In the genomic region with DNA sequence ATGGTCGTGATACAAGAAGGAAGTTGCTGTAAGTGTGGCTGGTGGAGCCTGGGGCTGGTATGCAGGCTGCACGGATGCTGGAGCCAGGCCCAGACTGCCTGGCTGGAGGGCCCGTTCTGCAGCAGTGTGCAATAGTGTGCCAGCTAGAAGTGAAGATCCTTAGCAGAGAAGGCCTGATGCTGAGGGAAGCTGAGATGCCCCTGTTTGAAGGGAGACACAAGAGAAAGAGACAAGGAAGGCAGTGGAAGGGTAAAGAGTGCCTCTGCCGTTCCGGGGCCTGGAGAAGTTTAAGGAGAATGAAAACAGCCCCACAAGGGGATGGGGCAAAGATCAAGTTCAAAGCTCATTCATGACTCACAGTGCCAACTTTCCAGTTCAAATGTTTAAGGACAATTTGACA, we compare ENCODE assay signal across 13 mouse cellular contexts.
DNase-seq lines count a peak whose midpoint lies in the region; ATAC-seq lines count a peak whose summit lies in the region.
"Had no signal": no experiment of that assay in that cellular context is flagged by ENCODE, and none has a peak within 500 bp of the region (broad histone marks: within the 10 kb centered on the region; RNA-seq: fewer than 3 reads in every experiment).

No protein-coding gene starts in this region.

- no peaks in the 10 kb centered on the region for H3K27me3 ChIP-seq in kidney, embryonic 16.5 days (ENCODE audit: insufficient read depth, low read length)
- 0 out of 2 replicates have a peak, but pooled peaks cover 6% of the 10 kb centered on the region for H3K27me3 ChIP-seq in embryonic facial prominence, embryonic 14.5 days (replicated peaks; ENCODE audit: control insufficient read depth, insufficient read depth, low read length)

- no peak overlapping the region for H3K4me3 ChIP-seq in kidney, embryonic 16.5 days (ENCODE audit: low read length)
- H3K4me3 ChIP-seq in embryonic facial prominence, embryonic 14.5 days (ENCODE audit: low read depth, low read length) = no peak overlapping the region
- H3K4me3 ChIP-seq: midbrain, embryonic 10.5 days had no signal

- 68% methylated on average over 5 of the region's 5 CpGs for WGBS in kidney, embryonic 16.5 days
- 46% methylated on average over 5 of the region's 5 CpGs for WGBS in embryonic facial prominence, embryonic 14.5 days

- no peak for DNase-seq in frontal cortex, adult 2 months (ENCODE audit: extremely low spot score in 1 of 2, low spot score in 1 of 2)
- peak; percentile 69 for DNase-seq in kidney, adult 18-20 months
- DNase-seq in embryonic facial prominence, embryonic 14.5 days (ENCODE audit: low spot score) = peak; percentile 51
- peak; percentile 57 for DNase-seq in heart, postnatal 4 days
- no peak for DNase-seq in layer of hippocampus, adult 8-10 months (ENCODE audit: low spot score in 2 of 2)
- no peak for DNase-seq in thymus, postnatal 10 days (ENCODE audit: low spot score in 2 of 2)
- DNase-seq: lung, postnatal 10 days; thymus, postnatal 36 days had no signal

- no peaks in the 10 kb centered on the region for H3K36me3 ChIP-seq in kidney, embryonic 16.5 days (ENCODE audit: insufficient read depth, low read length)
- no peaks in the 10 kb centered on the region for H3K36me3 ChIP-seq in embryonic facial prominence, embryonic 14.5 days (ENCODE audit: control insufficient read depth, insufficient read depth, low read length)
- H3K36me3 ChIP-seq: midbrain, embryonic 10.5 days had no signal

- peak; percentile 55; the same call in 1 of the 2 replicates for ATAC-seq in frontal cortex, adult (ENCODE audit: low TSS enrichment)
- ATAC-seq in kidney, embryonic 16.5 days (ENCODE audit: low FRiP score, low TSS enrichment) = no peak
- no peak for ATAC-seq in embryonic facial prominence, embryonic 14.5 days (ENCODE audit: low read depth)
- ATAC-seq: intestine, postnatal 0 days had no signal

- no peaks in the 10 kb centered on the region for H3K9me3 ChIP-seq in kidney, embryonic 16.5 days (ENCODE audit: low read length)
- H3K9me3 ChIP-seq in embryonic facial prominence, embryonic 14.5 days (ENCODE audit: control insufficient read depth, low read length) = no peaks in the 10 kb centered on the region
- H3K9me3 ChIP-seq: midbrain, embryonic 10.5 days had no signal

- no peak overlapping the region for H3K27ac ChIP-seq in kidney, embryonic 16.5 days (ENCODE audit: low read length)
- no peak overlapping the region for H3K27ac ChIP-seq in embryonic facial prominence, embryonic 14.5 days (replicated peaks; ENCODE audit: low read depth, low read length)
- H3K27ac ChIP-seq: midbrain, embryonic 10.5 days had no signal

- no peaks in the 10 kb centered on the region for H3K4me1 ChIP-seq in kidney, embryonic 16.5 days (ENCODE audit: insufficient read depth, low read length)
- peaks cover 6% of the 10 kb centered on the region for H3K4me1 ChIP-seq in embryonic facial prominence, embryonic 14.5 days (ENCODE audit: control insufficient read depth, insufficient read depth, low read length)
- H3K4me1 ChIP-seq: midbrain, embryonic 10.5 days had no signal

- H3K9ac ChIP-seq in kidney, embryonic 16.5 days (replicated peaks; ENCODE audit: low read length) = no peak overlapping the region
- no peak overlapping the region for H3K9ac ChIP-seq in embryonic facial prominence, embryonic 14.5 days (ENCODE audit: low read depth, low read length)

- H3K4me2 ChIP-seq in kidney, embryonic 16.5 days (replicated peaks; ENCODE audit: low read depth, low read length) = no peak overlapping the region
- no peak overlapping the region for H3K4me2 ChIP-seq in embryonic facial prominence, embryonic 14.5 days (ENCODE audit: low read depth, low read length)
- H3K4me2 ChIP-seq: liver, embryonic 11.5 days had no signal

Comparison
In these comparisons a context has a peak if more than half of its experiments do, and no peak if none do; other contexts are left out.
1. DNase-seq: peak in kidney, adult 18-20 months (single experiment), embryonic facial prominence, embryonic 14.5 days (single experiment) and heart, postnatal 4 days (single experiment); none in frontal cortex, adult 2 months (0 of 2), layer of hippocampus, adult 8-10 months (0 of 2) and thymus, postnatal 10 days (0 of 2).